Mouse (Mus musculus) urinary bladder, postnatal 14 days (tissue): ENCODE measurements around the gene Serbp1.
A peak's percentile ranks its signal among the peaks of the same experiment; 100 is the strongest.

Source experiments
- DNase-seq: peaks from one replicate; pipeline ENCODE4 v3.0.0; 2021; ENCODE audit warnings: low spot score

The Serbp1 gene

GRCm38 (mm10) chr6:67301230-67301629 lies 63.3 kb downstream of the Serbp1 start:
- no peak for DNase-seq

GRCm38 (mm10) chr6:67302471-67302870 lies 64.5 kb downstream of the Serbp1 start:
- no peak for DNase-seq

- DNase-seq: peak; percentile 35
Observed at GRCm38 (mm10) chr6:67303210-67303609, 65.2 kb downstream of the Serbp1 start.

GRCm38 (mm10) chr6:67308994-67309393 lies 71.0 kb downstream of the Serbp1 start:
- DNase-seq: no peak

- no peak for DNase-seq
Observed at GRCm38 (mm10) chr6:67309752-67310151, 71.8 kb downstream of the Serbp1 start.

GRCm38 (mm10) chr6:67314697-67315096 lies 76.7 kb downstream of the Serbp1 start:
- no peak for DNase-seq

- no peak for DNase-seq
Observed at GRCm38 (mm10) chr6:67317068-67317467, 79.1 kb downstream of the Serbp1 start.

GRCm38 (mm10) chr6:67317827-67318338 lies 79.9 kb downstream of the Serbp1 start:
- no peak for DNase-seq

- peak; percentile 85 for DNase-seq
Observed at GRCm38 (mm10) chr6:67318451-67318850, 80.5 kb downstream of the Serbp1 start.

- no peak for DNase-seq
Observed at GRCm38 (mm10) chr6:67323788-67324187, 85.8 kb downstream of the Serbp1 start.

- DNase-seq: no peak
Observed at GRCm38 (mm10) chr6:67337943-67338342, 100.0 kb downstream of the Serbp1 start.

GRCm38 (mm10) chr6:67339494-67339893 lies 101.5 kb downstream of the Serbp1 start:
- no peak for DNase-seq
